Mouse (Mus musculus) fibroblast of lung, adult 2 months (primary cell): ENCODE data around the gene Pi16.
"Not testable (repeated sequence)": the region's sequence is repeated elsewhere in the genome, so short reads cannot be mapped to it uniquely, and the experiment has no call there.

Experiments
- DNase-seq: peaks from one replicate; pipeline ENCODE4 v3.0.0-alpha.2; 2011; ENCODE audit warnings: low read depth

Gene Pi16

DNA sequence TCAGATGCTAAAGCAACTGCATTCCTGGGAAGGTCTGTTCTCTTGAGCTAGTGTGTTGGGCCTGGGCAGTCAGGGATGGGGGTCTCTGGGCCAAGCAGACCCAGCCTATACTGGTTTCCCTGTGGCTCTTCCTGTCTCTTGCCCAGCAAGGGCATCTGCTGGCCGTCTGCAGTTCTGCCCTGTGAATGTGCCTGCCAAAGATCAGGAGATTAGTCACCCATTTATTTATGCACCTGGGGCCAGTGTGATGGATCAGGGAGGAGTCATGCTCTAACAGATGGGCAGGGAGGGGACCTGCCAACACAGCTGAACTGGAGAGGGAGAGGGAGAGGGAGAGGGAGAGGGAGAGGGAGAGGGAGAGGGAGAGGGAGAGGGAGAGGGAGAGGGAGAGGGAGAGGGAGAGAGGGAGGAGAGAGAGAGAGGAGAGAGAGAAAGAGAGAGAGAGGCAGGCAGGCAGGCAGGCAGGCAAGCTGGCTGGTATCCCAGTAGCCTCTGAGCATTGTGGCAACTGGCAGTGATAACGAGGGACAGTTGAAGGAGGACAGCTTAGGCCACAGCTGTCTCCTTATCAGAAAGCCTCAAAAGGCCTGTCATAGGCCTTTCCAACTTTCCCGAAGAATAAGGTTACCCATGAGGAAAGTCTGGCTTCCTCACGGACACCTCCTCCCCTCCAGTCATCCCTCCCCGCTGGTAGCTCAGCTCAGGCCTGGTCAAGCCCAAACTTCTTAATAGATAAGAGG lies 13.4 kb downstream of the Pi16 start:
- no peak for DNase-seq

DNA sequence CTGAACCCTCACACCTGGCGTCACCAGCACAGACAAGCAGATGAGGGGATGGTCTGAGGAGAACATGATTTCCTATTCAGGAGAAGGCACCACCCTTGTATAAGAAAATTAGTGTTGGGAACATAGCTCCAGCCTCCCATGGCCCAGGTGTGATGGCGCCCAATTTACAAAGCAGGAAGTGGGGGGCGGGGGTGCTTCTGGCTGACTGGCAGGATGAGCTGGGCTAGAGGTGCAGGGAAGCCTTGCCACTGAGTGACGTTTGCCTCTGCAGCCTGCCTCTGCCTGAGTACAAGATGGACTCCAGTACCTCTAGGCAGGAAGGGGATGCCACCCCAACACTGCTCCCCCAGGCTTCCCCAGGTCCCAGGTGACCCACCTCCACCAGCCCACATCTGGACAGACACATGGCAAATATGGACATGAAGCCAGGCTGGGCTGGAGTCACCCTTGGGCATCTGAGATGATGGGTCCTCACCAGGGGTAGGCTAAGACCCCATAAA lies 14.8 kb downstream of the Pi16 start:
- no peak for DNase-seq

GRCm38 (mm10) chr17:29336266-29336990 lies 18.9 kb downstream of the Pi16 start:
- DNase-seq, result no peak

DNA sequence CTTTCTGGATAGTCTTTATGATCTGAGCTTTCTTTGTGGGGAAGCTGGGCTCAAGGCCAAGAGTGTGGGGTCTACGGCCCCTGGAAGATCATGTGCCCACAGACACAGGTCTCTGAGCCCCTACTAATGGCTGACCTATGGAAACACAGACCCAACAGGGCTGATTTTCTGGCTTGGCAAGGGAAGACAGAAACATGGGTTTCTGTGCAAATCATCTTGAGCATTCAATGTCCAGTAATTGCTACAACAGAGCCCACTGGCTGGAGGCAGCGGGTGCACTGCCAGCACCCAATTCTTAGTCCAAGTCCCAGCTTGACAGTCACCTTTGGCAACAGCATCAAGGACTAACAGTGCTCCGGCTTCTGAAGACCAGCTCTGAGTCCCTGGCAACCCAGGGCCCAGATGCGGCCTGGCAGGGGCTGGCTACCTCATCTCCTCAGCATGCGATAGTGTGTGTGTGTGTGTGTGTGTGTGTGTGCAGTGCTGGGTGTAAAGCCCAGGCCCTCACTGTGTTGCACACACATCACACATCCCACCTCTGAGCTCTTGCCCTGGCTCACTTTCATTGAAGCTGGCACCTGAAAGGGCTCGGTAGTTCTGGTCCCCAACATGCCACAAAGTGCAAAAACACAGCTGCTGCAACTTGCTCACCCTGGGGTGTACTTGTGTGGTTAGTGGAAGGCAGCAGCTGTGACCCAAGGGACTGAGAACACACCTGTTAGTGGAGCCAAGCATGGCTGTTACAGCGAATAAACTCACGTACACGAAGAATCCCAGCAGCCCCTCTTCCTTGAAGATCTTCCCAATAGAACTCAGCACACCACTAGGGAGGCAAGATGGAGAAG lies 20.7 kb downstream of the Pi16 start:
- DNase-seq, result no peak

- no peak for DNase-seq
Observed at GRCm38 (mm10) chr17:29339170-29339768, 21.8 kb downstream of the Pi16 start.

DNA sequence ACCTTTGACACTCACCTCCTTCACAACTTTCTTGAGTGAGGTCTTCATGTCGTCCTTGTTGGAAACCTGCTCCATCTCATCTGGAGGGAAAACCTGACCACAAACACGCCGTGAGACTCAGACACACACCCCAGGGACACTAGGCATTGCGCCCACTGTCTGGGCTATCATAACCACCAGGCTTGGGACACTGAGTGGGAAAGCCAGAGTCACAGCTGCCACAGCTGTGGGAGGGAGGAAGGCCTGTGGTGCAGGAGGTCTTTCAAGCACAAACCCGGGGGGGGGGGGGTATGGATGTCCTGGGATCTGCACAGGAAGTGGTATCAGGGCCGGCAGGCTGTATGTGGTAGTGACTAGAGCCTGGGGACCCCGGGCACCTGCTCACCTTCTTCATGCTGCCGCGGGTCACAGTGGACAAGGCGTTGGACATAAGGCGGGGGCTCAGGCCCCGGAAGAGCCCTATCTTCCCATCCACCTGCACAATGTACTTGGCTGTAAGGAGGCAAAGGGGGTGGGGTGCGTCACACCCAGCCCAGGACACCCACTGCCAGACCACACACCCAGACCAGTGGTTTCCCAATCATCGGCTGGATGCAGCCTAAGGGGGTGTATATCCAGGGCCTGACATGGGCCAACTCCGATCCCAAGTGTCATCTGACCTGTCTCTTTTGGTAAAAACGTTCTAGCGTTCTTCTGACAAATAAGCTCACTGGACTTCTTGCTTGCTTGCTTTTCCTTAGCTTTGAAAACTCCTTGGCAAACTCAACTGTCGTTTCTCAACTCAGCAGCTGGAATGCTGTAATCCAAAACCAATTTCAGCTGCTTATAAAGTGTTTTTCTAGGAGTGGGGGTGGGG lies 23.2 kb downstream of the Pi16 start:
- peak; percentile 86 for DNase-seq

DNA sequence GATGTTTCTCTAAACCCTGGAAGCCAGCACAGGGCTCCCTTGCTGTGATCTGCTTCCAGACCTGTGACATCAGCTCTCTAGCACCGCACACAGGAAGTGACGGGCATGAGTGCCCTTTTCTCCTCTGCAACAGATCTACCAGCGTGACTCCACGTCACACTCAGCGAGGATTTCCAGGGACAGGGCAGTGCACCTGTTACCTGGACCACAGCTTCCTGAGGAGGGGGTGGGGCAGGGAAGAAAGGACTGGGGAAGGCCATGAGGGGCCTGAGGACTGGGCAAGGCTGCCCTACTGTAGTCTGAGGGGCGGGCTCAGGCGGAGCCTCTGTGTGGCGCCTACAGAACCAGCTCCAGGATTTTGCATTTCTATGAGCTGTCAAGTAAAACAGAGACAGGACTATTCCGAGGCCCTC lies 24.1 kb downstream of the Pi16 start:
- DNase-seq, result no peak

DNA sequence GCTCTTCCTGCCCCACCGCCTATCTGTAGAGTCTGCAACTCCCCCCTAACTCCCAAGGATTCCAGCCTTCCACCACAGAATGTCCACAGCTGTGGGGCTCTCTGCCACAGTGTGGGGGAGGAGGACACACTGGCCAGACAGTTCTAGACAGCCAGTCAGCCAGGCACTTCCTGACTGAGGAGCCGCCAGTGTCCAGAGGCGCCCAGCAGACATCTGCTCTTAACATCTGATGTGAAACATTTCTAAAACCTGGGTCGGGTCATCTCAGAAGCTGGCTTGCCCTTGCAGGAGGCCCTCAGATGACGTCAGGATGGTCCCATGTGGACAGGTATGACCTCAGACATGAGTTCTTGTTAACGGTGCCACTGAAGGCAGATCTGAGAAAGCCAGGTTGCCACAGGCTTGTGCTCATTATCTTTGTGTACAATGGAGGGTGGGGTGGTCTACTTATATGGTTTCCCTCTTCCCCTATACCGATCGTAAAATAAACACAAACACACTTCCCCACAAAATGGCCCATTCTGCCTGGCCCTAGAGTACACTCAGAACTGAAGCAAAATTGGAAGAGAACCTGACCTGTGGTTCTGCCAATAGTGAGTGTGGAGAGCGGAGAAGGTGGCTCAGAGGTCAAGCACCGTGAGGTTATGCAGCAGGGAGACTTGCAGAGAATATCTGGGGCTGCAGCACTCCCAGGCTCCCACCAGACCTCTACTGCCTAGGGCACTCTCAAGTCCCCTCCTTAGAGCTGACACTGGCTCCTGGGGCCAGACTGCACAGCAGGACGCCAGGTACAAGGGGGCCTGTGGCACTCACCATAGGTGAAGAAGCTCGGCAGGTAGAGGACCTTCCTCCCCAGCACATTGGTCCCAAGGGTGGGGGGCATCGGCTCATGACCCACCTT lies 24.8 kb downstream of the Pi16 start:
- DNase-seq, result peak; percentile 79

DNA sequence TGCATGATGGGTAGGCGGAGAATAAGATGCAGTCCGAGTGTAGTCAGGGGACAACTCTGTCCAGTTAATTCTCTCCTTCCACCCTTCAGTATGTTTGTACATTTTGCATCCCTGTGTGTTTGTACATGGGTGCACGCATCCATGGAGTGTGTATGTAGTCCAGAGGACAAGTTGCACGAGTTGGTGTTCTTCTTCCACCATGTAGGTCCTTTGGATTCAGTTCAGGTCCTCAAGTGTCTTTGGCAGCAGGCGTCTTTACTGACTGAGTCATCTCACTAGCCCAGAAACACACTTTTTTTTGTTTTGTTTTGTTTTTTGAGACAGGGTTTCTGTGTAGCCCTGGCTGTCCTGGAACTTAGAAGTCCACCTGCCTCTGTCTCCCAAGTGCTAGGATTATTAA lies 25.8 kb downstream of the Pi16 start:
- no peak for DNase-seq

GRCm38 (mm10) chr17:29345272-29345671 lies 27.8 kb downstream of the Pi16 start:
- no peak for DNase-seq

- DNase-seq, result no peak
Observed at GRCm38 (mm10) chr17:29346496-29347125, 29.1 kb downstream of the Pi16 start.

DNA sequence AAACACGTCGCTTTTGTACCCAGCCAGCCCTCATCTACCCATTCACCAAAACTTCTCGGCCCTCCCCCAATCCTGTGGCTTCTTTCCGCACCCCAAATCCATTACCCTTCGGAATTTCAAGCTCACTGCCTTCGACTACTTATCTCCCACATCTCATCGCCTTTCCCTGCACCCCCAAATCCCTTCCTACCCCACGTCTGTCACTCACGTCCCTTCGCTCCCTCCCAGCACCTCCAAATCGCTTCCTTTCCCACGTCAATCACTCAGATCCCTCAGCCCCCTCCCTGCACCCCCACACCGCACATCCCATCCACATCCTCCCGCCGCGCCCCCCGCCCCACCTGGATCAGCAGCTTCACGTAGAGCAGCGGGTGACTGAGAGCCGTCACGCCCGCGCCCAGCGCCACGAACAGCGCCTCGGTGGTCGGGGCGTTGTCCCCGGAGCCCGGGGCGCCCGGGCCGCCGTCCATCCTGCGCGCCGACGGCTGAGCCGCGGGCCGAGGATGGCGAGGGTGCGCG lies 29.7 kb downstream of the Pi16 start:
- DNase-seq, result no peak

GRCm38 (mm10) chr17:29347645-29348256 lies 30.3 kb downstream of the Pi16 start, which contains the start of gene Mtch1:
Mtch1 (minus strand) TSS chr17:29347934.
- peak; percentile 94 for DNase-seq

DNA sequence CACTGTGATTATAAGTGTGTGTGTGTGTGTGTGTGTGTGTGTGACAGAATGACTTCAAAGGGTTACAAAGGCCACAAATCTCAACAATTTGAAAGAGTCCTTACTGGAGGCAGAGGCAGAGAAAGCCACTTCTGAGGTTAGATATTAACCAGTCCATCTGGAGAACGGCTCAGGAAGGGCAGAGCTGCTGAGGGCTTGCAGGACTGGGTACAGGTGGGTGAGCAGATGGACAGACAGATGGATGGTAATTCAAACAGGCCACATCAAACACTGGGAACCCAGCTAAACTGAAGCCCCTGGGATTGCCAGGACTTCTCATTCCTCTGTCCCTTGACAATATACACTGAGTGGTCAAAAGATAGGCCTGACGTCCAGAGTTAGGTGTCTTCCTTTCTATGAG lies 31.5 kb downstream of the Pi16 start:
- DNase-seq, result no peak

DNA sequence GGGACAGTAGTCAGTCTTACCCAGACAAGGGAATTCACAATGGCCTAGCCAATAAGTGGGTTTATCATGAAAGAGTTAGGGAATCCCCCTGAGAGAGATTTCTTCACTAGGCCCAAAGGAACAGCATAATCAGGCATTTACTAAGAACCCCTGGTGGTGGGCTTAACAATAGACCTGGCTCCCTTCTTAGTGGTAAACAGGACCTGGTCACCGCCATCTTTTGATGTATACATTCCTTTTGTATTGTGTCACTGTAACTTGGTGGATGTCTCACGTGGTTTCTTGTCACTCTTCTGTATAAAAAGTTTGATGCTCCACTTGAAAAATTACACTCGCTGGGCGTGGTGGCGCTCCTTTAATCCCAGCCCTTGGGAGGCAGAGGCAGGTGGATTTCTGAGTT lies 33.6 kb downstream of the Pi16 start:
- not testable (repeated sequence) for DNase-seq

DNA sequence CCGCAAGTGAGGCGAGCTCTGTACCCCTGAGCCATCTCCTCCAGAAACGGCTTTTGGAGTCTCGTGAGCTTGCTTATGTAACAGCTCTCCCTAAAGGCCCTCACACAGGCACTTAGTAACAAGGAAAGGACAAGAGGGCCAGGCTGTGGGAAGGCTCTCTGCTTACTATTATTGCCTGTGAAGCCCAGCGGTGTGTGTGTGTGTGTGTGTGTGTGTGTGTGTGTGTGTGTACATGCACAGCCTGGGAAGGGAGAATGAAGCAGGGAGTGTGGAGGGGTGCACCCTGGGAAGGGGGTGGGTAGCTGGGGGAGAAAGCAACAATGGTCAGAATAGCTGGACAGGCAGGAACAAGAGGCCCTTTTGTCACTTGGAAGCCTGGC lies 38.0 kb downstream of the Pi16 start:
- DNase-seq, result no peak

DNA sequence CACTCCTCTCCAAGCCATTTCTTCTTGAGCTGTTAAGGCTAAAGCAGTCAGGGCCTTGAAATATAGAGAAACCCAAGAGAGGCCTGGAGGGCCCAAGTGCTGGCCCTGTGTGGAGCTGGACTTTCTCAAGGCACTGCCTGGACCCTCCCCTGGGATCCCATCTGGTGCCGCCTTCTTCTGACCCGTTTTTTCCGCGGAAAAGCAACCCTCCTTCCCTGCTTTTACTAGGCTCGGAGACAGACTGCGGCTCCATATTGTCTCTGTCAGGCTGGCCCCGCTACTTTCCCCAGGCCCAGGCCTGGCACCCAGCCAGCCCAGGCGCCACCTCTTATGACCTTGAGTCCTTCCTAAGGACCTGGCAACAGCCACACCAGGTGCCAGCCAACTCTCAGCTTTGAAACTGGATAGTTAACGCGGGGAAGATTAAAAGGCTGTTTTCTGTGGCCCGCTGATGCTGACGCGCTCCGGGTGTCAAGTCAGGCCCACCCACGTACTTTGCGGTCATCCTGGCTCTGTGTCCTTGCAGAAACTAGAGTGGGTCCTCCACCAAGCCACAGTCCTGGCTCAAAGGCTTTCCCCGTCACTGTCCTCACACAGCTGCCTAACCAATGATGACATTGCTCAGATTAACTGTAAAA lies 38.5 kb downstream of the Pi16 start:
- DNase-seq, result no peak

DNA sequence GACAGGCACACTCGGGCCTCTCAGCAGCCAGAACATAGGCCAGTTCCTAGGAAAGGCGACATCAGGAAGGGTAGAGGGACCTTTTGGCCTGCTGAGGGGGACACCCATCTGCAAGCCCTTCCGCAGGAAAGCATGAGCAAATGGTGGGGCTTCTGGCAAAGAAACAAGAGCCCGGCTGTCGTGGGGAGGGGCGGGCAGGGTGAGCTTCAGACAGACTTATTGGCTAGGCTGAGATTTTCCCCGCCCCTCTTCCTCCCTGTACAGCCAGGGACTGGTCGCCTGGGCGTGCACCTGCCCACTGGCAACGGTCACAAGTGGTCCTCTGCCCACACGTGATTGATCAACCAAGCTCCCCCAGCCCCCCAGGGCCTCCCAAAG lies 39.0 kb downstream of the Pi16 start:
- DNase-seq, result no peak
